Mouse (Mus musculus) layer of hippocampus, adult 6 months (tissue): ENCODE measurements around the gene 5430403G16Rik. TPM values are rescaled to one million over a fixed set of nuclear protein-coding genes. Genes with fewer than 3 reads are reported as not detected.

Experiments used
- long read RNA-seq, 2 experiments: library from polyadenylated mRNA; unstranded; transcript quantifications; one replicate each; pipeline ENCODE4 v2.0.0; 2019 to 2020
- polyA plus RNA-seq: library from polyadenylated mRNA; unstranded; fragments of <200 nt; fragmentation: Nextera tagmentation; gene quantifications from 2 replicates; pipeline ENCODE4 v1.2.3, GENCODE M21; 2021

5430403G16Rik gene
- 0.69 and 0.75 TPM in 2 replicates for polyA plus RNA-seq
- long read RNA-seq, experiment 1, partial matches to known transcripts, result 0 of 1 reads
- long read RNA-seq, experiment 1, other reads (novel, unspliced or antisense), result 1 of 1 reads
- long read RNA-seq, experiment 2, transcript 5430403G16Rik-201 (4 exons, 3,341 nt), result major isoform, 10 of 11 reads
- long read RNA-seq, experiment 2, partial matches to known transcripts, result 0 of 11 reads
- long read RNA-seq, experiment 2, other reads (novel, unspliced or antisense), result 1 of 11 reads

GRCm38 (mm10) chr5:109690537-109691201 is at the start of gene 5430403G16Rik:
5430403G16Rik (minus strand) TSS chr5:109691041.

Other genes starting within 250 kb of the 5430403G16Rik start
- 5.2 and 7.0 TPM in 2 replicates for gene Crlf2, start 132.0 kb downstream of the 5430403G16Rik start, polyA plus RNA-seq
- 2.7 TPM in 2 replicates for gene 4930522L14Rik, start 60.8 kb upstream of the 5430403G16Rik start, polyA plus RNA-seq
- 9.4 and 10.8 TPM in 2 replicates for gene Gm15446, start 232.4 kb upstream of the 5430403G16Rik start, polyA plus RNA-seq